Mouse (Mus musculus) v-Abl transformed pro-B cells (cell line): ENCODE measurements around the gene Lars2.

Experiments
- in situ Hi-C, 2 experiments: fragments of 400-800 bp; cut with MboI; formaldehyde crosslinking; loops; one replicate each; pipeline ENCODE4 v1.15.1; 2025; ENCODE audit not compliant: unreplicated experiment in 2 of 2

Lars2 gene

DNA sequence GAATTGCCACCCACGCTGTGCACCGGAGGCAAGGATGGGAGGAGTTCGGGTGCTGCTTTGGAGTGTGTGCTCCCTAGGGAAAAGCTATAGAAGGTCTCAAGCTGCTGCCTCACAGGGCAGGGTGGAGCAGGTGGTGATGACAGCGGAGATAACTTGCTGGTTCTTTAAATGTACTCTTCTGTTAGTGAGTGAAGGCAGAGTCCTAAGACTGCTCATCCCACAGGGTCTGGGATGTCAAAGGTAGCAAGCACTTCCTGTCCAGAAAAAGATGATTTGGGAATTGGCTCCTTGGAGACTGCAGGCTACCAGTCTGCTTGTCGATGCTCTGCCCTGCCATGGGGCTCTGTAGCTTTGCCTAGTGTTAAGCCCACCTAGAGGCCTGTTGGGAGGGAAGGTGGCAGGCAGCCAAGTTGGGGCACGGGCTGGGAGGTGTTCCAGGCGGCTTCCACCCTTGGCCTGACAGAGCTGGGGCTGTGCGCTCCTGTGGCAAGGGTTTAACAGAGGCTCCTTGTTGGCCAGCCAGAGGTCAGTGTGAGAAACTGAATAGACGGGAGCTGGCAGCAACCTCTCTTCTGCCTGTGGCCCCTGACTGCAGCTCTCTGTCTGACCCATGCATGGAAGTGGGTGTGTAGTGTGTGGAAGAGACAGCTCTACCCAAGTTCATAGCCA is 125.3 kb downstream of the Lars2 start:
- in situ Hi-C loops: loop anchor here in 1 of 2 experiments (25.0 kb wide), 1 partner anchor 1780 kb away; the partner anchor contains the start of genes Nktr, Sec22c and Ss18l2

DNA sequence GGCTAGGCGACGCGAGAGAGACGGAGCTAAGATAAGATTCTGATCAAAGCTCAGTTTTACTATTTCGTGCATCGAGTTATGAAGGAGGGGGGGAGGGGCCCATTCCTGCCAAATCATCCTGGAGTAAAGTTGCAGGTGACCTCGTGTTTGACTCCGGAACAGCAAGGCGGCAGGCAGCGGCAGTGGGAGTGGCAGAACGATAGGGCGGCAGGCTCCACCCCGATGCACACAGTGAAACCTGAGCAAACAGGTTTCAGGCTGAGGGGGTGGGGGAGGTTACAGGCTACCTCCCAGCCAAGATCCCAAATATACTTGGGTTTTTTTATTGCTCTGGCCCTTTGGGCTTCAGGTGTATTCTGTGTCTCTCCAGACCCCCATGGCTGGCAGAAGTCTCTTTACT is 129.9 kb downstream of the Lars2 start:
- in situ Hi-C loops: loop anchor here in 1 of 2 experiments (25.0 kb wide), 1 partner anchor 1784 kb away; the partner anchor contains the start of genes Nktr, Sec22c and Ss18l2

DNA sequence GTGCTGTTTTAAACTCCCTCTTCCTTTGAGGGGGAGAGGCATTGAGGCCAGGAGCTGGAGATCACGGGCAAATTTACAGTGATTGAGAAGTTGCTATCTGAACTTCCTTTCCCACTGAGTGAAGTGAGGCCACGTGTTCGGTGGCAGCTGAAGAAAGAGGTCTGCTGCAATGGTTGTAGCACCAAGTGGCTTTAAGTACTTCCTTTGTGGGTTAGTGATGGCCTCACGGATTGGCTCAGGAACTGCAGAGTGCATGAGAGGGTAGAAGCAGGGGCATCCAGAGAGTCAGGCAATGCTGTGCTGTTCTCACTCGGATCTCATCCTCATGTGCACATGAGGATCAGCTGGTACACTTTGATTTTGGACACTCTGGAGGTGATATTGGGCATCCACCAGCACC is 131.2 kb downstream of the Lars2 start:
- in situ Hi-C loops: loop anchor here in 1 of 2 experiments (25.0 kb wide), 1 partner anchor 1786 kb away; the partner anchor contains the start of genes Nktr, Sec22c and Ss18l2

DNA sequence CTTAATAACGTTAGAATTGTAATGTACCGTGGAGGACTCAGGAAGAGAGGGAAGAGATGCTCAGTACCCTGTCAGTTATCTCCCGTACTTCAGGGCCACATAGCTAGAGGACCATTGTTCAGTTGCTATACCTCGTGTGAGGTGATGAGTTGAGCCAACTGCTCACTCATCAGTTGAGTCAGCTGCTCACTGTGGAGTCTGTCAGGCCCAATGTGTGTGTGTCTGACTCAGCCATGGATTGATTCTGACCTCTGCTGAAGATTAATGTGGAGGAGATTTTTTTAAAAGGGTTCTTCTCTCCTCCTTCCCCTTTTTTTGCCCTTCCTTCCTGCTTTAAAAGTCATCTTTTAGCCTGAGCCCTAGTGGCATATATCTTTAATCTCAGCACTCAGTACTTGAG is 133.8 kb downstream of the Lars2 start:
- in situ Hi-C loops: loop anchor here in 1 of 2 experiments (25.0 kb wide), 1 partner anchor 1613 kb away; the partner anchor contains the start of gene Ackr2

DNA sequence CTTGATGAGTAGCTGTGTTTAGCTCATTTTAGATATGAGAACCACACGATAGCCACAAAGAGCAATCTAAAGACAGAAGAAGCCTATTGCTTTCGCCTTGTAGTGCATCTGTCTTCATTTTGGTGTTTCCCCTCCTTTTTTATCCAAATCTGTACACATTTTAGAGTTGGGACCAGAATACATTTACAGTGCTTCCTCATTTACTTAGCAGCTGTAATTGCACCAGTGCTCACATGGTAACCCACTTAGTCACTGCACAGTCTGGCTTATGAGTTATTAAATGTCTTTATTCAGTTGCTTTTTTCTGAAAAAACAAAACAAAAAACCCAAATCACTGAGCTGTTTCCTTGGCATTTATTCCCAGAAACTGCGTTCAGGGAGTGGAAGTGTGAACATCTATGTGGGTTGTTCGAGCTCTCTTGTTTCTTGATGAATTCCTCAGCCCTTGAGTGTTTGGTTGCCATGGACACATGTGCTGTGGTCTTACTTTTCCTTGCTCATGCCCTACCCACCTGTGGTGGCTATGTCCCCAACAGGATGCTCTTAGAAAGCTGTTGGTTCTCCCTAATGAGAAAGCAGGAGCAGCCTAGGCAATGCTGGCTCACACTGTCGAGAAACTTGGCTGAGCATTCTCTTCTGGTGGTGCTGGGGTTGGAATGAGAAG is 136.6 kb downstream of the Lars2 start:
- in situ Hi-C loops: loop anchor here in 1 of 2 experiments (25.0 kb wide), 1 partner anchor 1616 kb away; the partner anchor contains the start of gene Ackr2

DNA sequence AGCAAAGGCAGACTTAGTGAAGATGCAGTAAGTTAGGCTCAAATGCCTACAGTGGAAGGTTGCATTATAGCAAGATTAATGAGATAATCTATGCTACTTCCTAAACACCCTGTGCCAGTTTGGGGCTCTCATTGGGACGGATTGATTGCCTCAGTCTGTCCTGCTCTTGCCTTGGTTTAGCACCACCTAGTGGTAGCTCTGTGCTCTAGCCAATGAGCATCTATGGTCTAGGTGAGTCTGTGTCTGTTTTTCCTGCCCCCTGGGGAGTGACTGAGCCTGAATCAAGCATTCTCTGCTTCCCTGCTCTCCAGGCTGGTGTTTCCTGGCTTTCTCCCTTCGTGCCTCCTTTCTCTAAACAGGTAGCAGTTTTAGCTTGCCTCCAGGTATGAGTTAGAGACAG is 137.6 kb downstream of the Lars2 start:
- in situ Hi-C loops: loop anchor here in 1 of 2 experiments (25.0 kb wide), 1 partner anchor 1617 kb away; the partner anchor contains the start of gene Ackr2

DNA sequence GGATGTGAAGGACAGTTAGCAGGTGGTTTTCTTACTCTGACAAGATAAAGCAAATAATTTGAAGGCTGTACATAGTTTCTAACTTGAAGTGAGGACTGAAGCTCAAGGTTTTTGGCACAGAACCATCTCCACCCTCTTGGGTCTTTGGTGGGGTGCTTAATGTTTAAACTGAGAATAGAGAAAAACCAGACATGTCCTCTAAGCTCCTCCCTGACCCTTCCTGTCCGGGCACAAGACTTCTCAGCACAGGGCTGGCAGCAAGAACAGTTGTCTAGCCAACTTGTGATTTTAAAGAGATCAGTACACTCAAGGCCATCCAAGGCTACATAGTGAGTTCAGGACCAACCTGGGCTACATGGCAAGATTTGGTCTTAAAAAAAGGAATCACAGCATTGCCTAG is 138.9 kb downstream of the Lars2 start:
- in situ Hi-C loops: loop anchor here in 1 of 2 experiments (25.0 kb wide), 1 partner anchor 1618 kb away; the partner anchor contains the start of gene Ackr2

DNA sequence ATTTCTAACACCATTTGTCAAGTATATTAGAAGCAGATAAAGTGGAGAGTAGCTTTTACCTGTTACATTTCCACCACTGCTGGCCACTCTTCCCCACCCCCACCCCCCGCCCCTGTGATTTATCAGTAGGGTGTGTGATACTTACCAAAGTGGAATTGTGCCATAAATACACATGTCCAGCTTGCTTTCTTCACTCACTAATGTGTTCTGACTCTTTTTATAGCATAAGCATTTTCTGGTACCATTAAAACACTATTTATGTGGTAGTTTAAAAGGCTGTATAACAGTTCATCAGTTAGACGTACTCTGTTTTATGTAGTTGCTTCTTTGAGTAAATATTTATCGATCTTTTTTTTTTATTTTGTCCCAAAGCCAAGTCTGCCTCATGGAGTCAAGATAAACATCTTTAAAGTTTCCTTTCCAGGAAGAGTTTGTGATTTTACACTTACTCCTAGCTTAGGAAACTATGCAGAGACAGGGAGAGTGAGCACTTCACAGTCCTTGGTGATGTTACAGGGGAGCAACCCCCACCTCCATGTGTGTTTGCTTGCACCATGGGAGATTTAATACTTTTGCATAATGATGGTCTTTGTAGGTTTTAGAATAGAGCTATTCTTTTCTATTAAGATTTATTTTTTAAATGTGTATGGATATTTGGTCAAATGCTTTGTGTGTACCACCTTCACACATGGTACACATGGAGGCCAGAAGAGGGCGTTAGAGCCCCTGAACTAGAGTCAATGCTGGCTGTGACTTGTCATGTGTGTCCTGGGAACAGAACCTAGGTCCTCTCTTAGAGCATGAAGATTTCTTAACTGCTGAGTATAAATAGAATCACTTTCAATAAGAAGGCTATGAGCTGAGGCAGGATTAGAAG is 139.8 kb downstream of the Lars2 start:
- in situ Hi-C loops: loop anchor here in 1 of 2 experiments (25.0 kb wide), 1 partner anchor 1619 kb away; the partner anchor contains the start of gene Ackr2

DNA sequence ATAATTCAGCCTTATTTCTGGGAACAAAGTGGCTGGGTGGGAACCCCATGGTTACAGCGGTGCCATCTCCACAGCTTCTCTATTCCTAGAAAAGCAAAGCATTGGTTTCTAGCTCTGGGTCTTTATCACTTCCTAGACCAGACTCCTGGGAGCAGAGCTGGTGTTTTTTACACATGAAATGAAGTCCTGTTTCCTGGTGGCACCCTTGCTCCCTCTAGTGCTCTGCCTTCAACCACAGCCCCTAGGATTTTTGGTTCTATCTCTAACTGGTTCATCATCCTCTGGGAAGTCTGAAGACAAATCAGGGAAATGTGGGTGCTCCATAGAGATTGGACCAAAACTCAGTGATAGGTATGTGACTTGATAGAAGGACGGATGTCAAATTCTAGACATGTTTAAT is 140.7 kb downstream of the Lars2 start:
- in situ Hi-C loops: loop anchor here in 1 of 2 experiments (25.0 kb wide), 1 partner anchor 1620 kb away; the partner anchor contains the start of gene Ackr2

DNA sequence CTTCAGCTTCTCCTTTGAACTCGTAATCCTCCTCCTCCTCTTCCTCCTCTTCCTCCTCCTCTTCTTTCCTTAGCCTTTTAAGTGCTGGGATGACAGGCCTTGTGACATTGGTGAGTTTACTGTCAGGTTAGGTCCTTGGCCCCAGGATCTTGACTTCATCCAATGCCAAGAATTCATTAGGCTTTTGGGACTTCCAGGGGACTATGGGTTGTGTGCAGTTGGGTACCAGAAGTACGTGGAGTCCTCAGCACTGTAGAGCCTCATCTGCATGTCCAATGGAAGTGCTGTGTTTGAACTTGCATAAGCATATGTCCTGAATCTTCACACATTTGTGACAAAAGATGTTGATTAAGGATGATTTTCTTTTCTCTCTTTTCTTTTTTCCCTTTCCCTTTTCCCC is 142.3 kb downstream of the Lars2 start:
- in situ Hi-C loops: loop anchor here in 1 of 2 experiments (25.0 kb wide), 1 partner anchor 1622 kb away; the partner anchor contains the start of gene Ackr2

DNA sequence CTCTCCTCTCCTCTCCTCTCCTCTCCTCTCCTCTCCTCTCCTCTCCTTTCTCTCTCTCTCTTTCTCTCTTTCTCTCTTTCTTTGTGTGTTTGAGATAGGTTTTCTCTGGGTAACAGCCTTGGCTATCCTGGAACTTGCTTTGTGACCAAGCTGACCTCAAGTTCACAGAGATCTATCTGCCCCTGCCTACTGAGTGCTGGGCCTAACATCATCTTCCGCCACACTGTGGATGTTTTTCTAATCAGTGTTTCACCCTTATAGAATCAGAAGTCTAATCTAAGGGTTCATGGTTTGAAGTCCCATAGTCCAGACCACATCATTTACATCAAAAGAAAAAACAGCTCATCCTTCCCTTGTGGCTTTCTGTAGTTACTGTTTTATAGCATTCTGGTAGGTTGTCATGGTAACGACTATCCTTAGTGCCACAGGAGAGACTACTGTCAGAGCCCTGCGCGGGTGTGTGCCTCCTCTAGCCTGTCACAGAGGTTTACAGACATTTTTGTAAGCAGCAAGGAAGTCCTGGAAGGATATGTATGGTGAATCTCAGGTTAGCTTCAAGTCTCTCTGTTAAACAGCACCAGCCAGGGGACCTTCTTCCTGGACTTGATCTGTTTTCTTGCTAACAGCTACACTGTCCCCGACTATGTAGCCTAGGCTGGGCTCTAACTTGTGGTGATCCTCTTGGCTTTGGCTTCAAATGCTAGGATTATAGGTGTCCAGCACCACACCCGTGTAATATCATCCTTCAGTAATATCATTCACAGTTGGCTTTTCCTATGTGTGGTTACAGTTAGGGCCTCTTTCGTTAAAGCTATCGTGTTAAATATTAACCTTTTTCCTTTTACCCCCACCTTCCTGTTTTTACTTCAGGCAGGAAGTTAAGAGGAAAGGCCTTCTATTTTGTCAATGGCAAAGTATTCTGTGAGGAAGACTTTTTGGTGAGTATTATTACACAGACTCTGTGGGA is 143.2 kb downstream of the Lars2 start:
- in situ Hi-C loops: loop anchor here (5.0 to 25.0 kb wide), 2 partner anchors 33 to 1623 kb away; partner anchors contain the start of genes Ackr2 (in 1 of the 2) and Limd1 (in 1 of the 2)

DNA sequence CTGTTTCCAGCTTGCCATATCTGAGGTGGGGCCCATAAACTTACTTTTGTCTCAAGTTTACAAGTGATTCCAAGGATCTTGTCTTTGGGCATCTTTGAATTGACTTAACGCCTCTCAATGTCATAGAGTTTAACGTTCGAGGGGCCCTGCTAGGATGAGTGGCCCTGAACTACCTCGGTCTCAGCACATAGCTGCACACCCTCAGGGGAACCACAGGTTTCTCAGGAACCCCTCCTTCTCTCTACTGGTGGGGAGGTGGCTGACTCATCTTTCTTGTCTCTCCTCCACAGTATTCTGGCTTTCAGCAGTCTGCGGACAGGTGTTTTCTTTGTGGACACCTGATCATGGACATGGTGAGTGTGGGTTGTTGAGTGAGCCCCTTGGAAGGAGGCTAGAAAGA is 144.2 kb downstream of the Lars2 start:
- in situ Hi-C loops: loop anchor here (5.0 to 25.0 kb wide), 2 partner anchors 34 to 1624 kb away; partner anchors contain the start of genes Ackr2 (in 1 of the 2) and Limd1 (in 1 of the 2)
